Mouse (Mus musculus): ENCODE results near the gene Olfr1037. TPM values are rescaled to one million over a fixed set of nuclear protein-coding genes. Genes with fewer than 3 reads are reported as not detected.

Olfr1037 gene
- not detected in 2 replicates for polyA plus RNA-seq (2012; rRNA removed; ENCODE audit: low replicate concordance)

DNA sequence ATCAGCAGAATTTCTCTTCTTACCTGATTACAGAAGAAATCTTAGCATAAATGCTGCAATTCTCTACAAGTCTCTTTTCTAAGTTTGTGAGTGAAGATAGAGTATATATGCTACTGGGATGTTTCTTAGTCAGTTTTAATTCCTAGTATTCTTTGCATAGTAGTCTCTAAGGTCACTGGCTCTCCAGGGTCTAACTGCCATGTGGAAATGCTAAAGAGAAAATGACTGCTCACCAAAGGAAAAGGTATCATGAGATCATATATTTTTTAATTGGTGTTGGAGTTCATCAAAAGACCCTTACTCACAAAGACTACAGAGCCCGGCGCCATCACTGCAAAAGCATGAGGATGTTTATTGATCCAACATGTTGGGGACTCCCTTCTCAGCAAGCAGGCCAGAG, at the start of gene Olfr1037:
Olfr1037 (minus strand) TSS at position 101 of the 400 bp plus-strand sequence.

DNA sequence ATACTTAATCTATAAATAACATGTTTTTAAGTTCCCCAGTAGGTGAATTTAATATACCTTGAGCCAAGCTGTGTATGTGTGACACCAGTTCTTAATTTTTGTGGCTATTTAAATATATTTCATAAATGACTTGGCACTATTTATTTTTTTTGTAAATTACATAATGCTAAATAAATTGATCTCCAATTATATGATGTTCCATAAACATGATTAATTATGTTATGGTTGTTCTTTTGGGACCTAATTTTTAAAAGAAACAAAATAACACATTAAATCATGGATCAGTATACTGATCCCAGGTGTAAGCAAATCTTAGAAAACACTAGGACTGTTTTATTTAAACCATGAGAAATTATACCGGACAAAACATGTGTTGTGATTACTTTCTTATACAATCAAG, 48.6 kb upstream of the Olfr1037 start, which contains the start of gene Olfr1039:
Olfr1039 (minus strand) TSS at position 101 of the 400 bp plus-strand sequence.

GRCm38 (mm10) chr2:86073692-86074091, 13.5 kb downstream of the Olfr1037 start, which contains the start of gene Olfr1036:
Gene Olfr1036 (plus strand): TSS chr2:86073992.

GRCm38 (mm10) chr2:86045561-86045960, 41.6 kb downstream of the Olfr1037 start, which contains the start of gene Olfr1034:
Gene Olfr1034 (plus strand): TSS chr2:86045861.

Other genes with a start within 250 kb of the Olfr1037 start
- gene Olfr1019, start 241.9 kb downstream of the Olfr1037 start, polyA plus RNA-seq (2012; rRNA removed; ENCODE audit: low replicate concordance) = not detected in 2 replicates
- not detected in 2 replicates for gene Olfr1020, start 240.4 kb downstream of the Olfr1037 start, polyA plus RNA-seq (2012; rRNA removed; ENCODE audit: low replicate concordance)
- not detected in 2 replicates for gene Olfr1022, start 218.8 kb downstream of the Olfr1037 start, polyA plus RNA-seq (2012; rRNA removed; ENCODE audit: low replicate concordance)
- gene Olfr1023, start 201.7 kb downstream of the Olfr1037 start, polyA plus RNA-seq (2012; rRNA removed; ENCODE audit: low replicate concordance) = not detected in 2 replicates
- gene Olfr1024, start 182.3 kb downstream of the Olfr1037 start, polyA plus RNA-seq (2012; rRNA removed; ENCODE audit: low replicate concordance) = not detected in 2 replicates
- gene Olfr1025-ps1, start 172.2 kb downstream of the Olfr1037 start, polyA plus RNA-seq (2012; rRNA removed; ENCODE audit: low replicate concordance) = not detected in 2 replicates
- not detected in 2 replicates for gene Olfr1026, start 165.8 kb downstream of the Olfr1037 start, polyA plus RNA-seq (2012; rRNA removed; ENCODE audit: low replicate concordance)
- gene Olfr1028, start 136.9 kb downstream of the Olfr1037 start, polyA plus RNA-seq (2012; rRNA removed; ENCODE audit: low replicate concordance) = not detected in 2 replicates
- gene Olfr1029, start 113.5 kb downstream of the Olfr1037 start, polyA plus RNA-seq (2012; rRNA removed; ENCODE audit: low replicate concordance) = not detected in 2 replicates
- gene Olfr1030, start 108.1 kb downstream of the Olfr1037 start, polyA plus RNA-seq (2012; rRNA removed; ENCODE audit: low replicate concordance) = not detected in 2 replicates
- not detected in 2 replicates for gene Olfr1031, start 97.1 kb downstream of the Olfr1037 start, polyA plus RNA-seq (2012; rRNA removed; ENCODE audit: low replicate concordance)
- gene Olfr1032, start 81.8 kb downstream of the Olfr1037 start, polyA plus RNA-seq (2012; rRNA removed; ENCODE audit: low replicate concordance) = not detected in 2 replicates
- 0.04 and 0.14 TPM in 2 replicates for gene Olfr1033, start 66.8 kb downstream of the Olfr1037 start, polyA plus RNA-seq (2012; rRNA removed; ENCODE audit: low replicate concordance)
- not detected in 2 replicates for gene Olfr1034, start 41.5 kb downstream of the Olfr1037 start, polyA plus RNA-seq (2012; rRNA removed; ENCODE audit: low replicate concordance)
- not detected in 2 replicates for gene Olfr1036, start 13.4 kb downstream of the Olfr1037 start, polyA plus RNA-seq (2012; rRNA removed; ENCODE audit: low replicate concordance)
- gene Olfr1039, start 48.5 kb upstream of the Olfr1037 start, polyA plus RNA-seq (2012; rRNA removed; ENCODE audit: low replicate concordance) = not detected in 2 replicates
- gene Olfr1040, start 59.3 kb upstream of the Olfr1037 start, polyA plus RNA-seq (2012; rRNA removed; ENCODE audit: low replicate concordance) = not detected in 2 replicates
- gene Olfr1042, start 74.5 kb upstream of the Olfr1037 start, polyA plus RNA-seq (2012; rRNA removed; ENCODE audit: low replicate concordance) = not detected in 2 replicates
- gene Olfr1043, start 80.1 kb upstream of the Olfr1037 start, polyA plus RNA-seq (2012; rRNA removed; ENCODE audit: low replicate concordance) = not detected in 2 replicates
- gene Olfr1044, start 90.4 kb upstream of the Olfr1037 start, polyA plus RNA-seq (2012; rRNA removed; ENCODE audit: low replicate concordance) = not detected in 2 replicates
- gene Olfr52, start 98.3 kb upstream of the Olfr1037 start, polyA plus RNA-seq (2012; rRNA removed; ENCODE audit: low replicate concordance) = not detected in 2 replicates
- not detected in 2 replicates for gene Olfr1045, start 115.6 kb upstream of the Olfr1037 start, polyA plus RNA-seq (2012; rRNA removed; ENCODE audit: low replicate concordance)
- gene Olfr1046, start 131.9 kb upstream of the Olfr1037 start, polyA plus RNA-seq (2012; rRNA removed; ENCODE audit: low replicate concordance) = not detected in 2 replicates
- gene Olfr1047, start 144.0 kb upstream of the Olfr1037 start, polyA plus RNA-seq (2012; rRNA removed; ENCODE audit: low replicate concordance) = not detected in 2 replicates
- not detected in 2 replicates for gene Olfr1048, start 152.9 kb upstream of the Olfr1037 start, polyA plus RNA-seq (2012; rRNA removed; ENCODE audit: low replicate concordance)
- not detected in 2 replicates for gene Olfr1049, start 170.9 kb upstream of the Olfr1037 start, polyA plus RNA-seq (2012; rRNA removed; ENCODE audit: low replicate concordance)
- gene Olfr1051, start 191.7 kb upstream of the Olfr1037 start, polyA plus RNA-seq (2012; rRNA removed; ENCODE audit: low replicate concordance) = not detected in 2 replicates
- gene Olfr1052, start 205.1 kb upstream of the Olfr1037 start, polyA plus RNA-seq (2012; rRNA removed; ENCODE audit: low replicate concordance) = not detected in 2 replicates
- not detected in 2 replicates for gene Olfr1053, start 227.9 kb upstream of the Olfr1037 start, polyA plus RNA-seq (2012; rRNA removed; ENCODE audit: low replicate concordance)
- gene Olfr1054, start 248.0 kb upstream of the Olfr1037 start, polyA plus RNA-seq (2012; rRNA removed; ENCODE audit: low replicate concordance) = not detected in 2 replicates